Mouse (Mus musculus) bone marrow macrophage, adult 2 months (primary cell): Measurements from ENCODE around the gene Slc39a10. TPM values are rescaled to one million over a fixed set of nuclear protein-coding genes. Genes with fewer than 3 reads are reported as not detected.

Source experiments
- H3K27ac ChIP-seq: 2 replicates; pipeline ENCODE4 v1.5.1; 2012; ENCODE audit warnings: low read depth, low read length; ENCODE audit not compliant: insufficient read depth
- H3K4me1 ChIP-seq: 2 replicates; pipeline ENCODE4 v1.6.1; 2012; ENCODE audit warnings: low read length; ENCODE audit not compliant: control insufficient read depth, insufficient read depth
- H3K4me3 ChIP-seq: 2 replicates; pipeline ENCODE4 v1.5.1; 2012; ENCODE audit warnings: mild to moderate bottlenecking, low read length, moderate library complexity; ENCODE audit not compliant: insufficient read depth
- CTCF ChIP-seq: IDR thresholded peaks from 2 replicates; pipeline ENCODE4 v1.5.1; 2012; ENCODE audit warnings: low read depth, mild to moderate bottlenecking, low read length, moderate library complexity
- POLR2A ChIP-seq: IDR thresholded peaks from 2 replicates; pipeline ENCODE4 v1.6.1; 2012; ENCODE audit warnings: mild to moderate bottlenecking, low read depth, low read length, borderline replicate concordance
- polyA plus RNA-seq: library from polyadenylated mRNA; stranded (reverse); fragments of >200 nt; gene quantifications from 2 replicates; pipeline ENCODE4 v1.2.4, GENCODE M21; 2012; ENCODE audit not compliant: missing spikeins, insufficient read depth, insufficient read length

Slc39a10 gene
- 13.8 and 15.4 TPM in 2 replicates for polyA plus RNA-seq

GRCm38 (mm10) chr1:46892752-46893151, at the start of gene Slc39a10:
TSS of gene Slc39a10 (minus strand) at chr1:46892852.
- no peak for TF ChIP-seq POLR2A
- no peak for TF ChIP-seq CTCF
- Histone ChIP-seq H3K27ac (no peak within 1 kb of the TSS), H3K4me3 (no peak within 1 kb of the TSS), H3K4me1 (peaks cover 12% of the 10 kb centered on the region)

DNA sequence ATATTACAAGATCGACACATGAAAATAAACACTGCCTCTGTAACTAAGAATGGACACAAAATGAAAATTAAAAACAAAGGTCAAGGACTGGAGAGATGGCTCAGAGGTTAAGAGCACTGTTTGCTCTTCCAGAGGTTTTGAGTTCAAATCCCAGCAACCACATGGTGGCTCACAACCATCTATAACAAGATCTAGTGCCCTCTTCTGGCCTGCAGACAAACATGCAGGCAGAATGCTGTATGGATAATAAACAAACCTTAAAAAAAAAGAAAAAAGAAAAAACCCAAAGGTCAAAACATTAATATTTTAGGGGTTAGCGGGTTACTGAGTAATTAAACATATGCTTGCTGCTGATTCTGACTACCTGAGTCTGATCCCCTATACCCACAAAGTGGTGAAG, 46.6 kb upstream of the Slc39a10 start:
- H3K4me3 ChIP-seq = no peak overlapping the region
- TF ChIP-seq CTCF (no peak), POLR2A (no peak)
- no peak overlapping the region for H3K27ac ChIP-seq
- no peaks in the 10 kb centered on the region for H3K4me1 ChIP-seq

- no peak for TF ChIP-seq CTCF
- no peak for TF ChIP-seq POLR2A
- Histone ChIP-seq H3K4me3 (no peak overlapping the region), H3K27ac (no peak overlapping the region), H3K4me1 (no peaks in the 10 kb centered on the region)
Observed at GRCm38 (mm10) chr1:46937641-46938040, 45.0 kb upstream of the Slc39a10 start.

- TF ChIP-seq POLR2A = no peak
- TF ChIP-seq CTCF = no peak
- Histone ChIP-seq H3K27ac (peak overlapping the region; percentile 22), H3K4me1 (peaks cover 16% of the 10 kb centered on the region), H3K4me3 (no peak overlapping the region)
Observed at GRCm38 (mm10) chr1:46927104-46927503, 34.5 kb upstream of the Slc39a10 start.

GRCm38 (mm10) chr1:46926239-46926638, 33.6 kb upstream of the Slc39a10 start:
- Histone ChIP-seq H3K4me1 (peaks cover 22% of the 10 kb centered on the region), H3K27ac (no peak overlapping the region), H3K4me3 (no peak overlapping the region)
- no peak for TF ChIP-seq CTCF
- no peak for TF ChIP-seq POLR2A

DNA sequence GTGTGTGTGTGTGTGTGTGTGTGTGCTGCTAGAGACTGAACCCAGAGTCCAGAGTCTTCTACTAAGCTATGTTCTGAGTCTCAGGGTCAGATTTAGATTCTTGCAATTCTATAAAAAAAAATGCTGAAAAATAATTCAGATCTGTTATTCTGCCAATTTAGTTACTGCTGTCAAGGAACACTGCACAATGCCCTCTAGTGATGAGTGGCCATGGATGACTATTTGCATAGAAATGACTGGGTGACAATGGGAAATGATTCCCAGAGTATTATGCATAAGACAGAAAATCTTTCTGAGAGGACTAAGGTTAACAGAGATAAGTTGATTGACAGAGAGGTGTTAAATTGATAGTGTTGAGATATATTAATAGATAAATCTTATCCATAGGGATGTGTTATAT, 32.3 kb upstream of the Slc39a10 start:
- no peak overlapping the region for H3K27ac ChIP-seq
- no peak overlapping the region for H3K4me3 ChIP-seq
- H3K4me1 ChIP-seq = peaks cover 22% of the 10 kb centered on the region
- no peak for TF ChIP-seq CTCF
- TF ChIP-seq POLR2A = no peak

- Histone ChIP-seq H3K4me3 (no peak overlapping the region), H3K4me1 (peaks cover 22% of the 10 kb centered on the region), H3K27ac (no peak overlapping the region)
- TF ChIP-seq POLR2A = no peak
- TF ChIP-seq CTCF = no peak
Observed at GRCm38 (mm10) chr1:46922904-46923303, 30.3 kb upstream of the Slc39a10 start.

DNA sequence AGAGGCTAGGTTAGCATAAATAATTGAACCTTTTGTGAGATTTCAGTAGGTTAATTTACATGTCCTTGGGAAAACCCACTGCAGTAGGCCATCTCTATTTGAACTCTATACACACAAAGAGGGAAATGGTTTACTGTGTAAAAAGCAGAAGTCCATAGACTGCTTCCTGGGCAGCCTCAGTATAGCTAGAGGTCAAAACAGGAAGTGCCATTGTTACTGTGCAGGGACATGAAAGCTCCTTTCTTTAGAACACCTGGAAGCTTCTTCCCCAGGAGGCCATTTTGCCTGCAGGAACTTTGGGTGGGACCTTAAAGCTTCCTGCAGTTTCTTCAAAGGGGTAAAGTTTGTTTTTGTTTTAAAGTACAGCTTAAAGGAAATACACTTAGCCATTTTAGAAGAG, 29.0 kb upstream of the Slc39a10 start:
- peak overlapping the region; percentile 77 for H3K27ac ChIP-seq
- no peak overlapping the region for H3K4me3 ChIP-seq
- peaks cover 13% of the 10 kb centered on the region for H3K4me1 ChIP-seq
- TF ChIP-seq CTCF = no peak
- no peak for TF ChIP-seq POLR2A

DNA sequence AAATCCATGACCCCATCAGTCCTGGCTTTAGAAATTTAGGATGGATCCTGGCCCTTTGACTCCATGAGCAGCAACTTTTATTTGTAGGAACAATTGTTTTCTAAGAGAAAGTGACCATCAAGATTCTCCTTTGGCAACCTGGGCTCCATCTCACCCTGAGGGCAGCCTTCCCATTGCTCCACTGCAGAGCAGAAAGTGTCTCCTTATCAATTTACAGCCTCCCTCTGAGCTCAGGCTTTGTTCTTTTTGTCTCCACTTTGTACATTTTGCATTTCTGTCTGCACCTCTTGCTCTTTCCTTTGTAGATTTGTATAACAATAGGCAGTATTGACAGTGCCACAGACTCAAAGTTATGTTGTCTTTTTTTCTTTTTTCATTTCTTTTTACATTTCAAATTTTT, 23.6 kb upstream of the Slc39a10 start:
- H3K27ac ChIP-seq = no peak overlapping the region
- no peak for TF ChIP-seq POLR2A
- no peaks in the 10 kb centered on the region for H3K4me1 ChIP-seq
- no peak overlapping the region for H3K4me3 ChIP-seq

DNA sequence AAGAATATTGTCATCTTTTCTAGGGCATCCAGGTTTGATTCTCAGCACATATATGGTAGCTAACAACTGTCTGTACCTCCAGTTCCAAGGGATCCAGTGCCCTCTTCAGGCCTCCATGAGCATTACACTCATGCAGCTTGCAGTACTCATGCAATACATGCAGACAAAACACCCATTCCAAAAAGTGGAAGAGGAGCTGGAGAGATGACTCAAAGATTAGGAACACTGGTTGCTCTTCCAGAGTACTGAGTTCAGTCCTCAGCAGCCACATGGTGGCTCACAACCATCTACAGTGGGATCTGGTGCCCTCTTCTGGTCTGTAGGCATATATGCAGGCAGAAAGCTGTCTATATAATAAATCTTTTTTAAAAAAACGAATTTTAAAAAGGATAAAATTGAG, 21.7 kb upstream of the Slc39a10 start:
- H3K27ac ChIP-seq = no peak overlapping the region
- no peak overlapping the region for H3K4me3 ChIP-seq
- TF ChIP-seq POLR2A = no peak
- peak; percentile 26; the same call in 1 of the 2 replicates for TF ChIP-seq CTCF
- H3K4me1 ChIP-seq = peaks cover under 1% of the 10 kb centered on the region; the same call in 1 of the 2 replicates

DNA sequence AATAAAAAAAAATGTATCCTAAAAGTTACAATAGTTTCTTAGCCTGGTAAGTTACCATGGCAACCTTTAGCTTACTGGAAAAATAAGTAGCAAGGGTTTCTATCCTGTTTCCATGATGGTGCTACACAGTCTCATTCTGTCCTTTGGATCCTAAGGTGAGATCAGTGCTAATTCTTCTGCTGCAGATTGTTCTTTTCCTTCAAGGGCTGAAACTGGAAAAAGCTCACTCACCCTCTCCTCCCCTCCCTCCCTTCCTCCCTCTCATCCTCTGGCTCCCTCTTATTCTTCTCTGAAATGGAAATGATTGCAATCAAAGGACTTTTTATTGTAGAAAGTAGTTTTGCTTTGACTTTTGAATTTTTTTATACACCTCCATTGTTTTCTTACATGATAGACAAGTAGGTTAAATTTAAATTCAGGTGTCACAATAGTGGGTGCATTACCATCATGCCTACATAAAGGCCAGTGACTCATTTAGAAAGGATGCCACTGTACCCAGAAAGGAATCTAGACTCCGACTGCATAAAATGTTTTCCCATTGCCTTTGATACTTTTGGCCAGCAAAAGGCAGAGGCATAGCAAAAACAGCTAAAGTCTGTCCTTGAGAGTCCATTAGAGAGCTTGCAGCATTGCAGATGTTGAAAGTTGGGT, 20.0 kb upstream of the Slc39a10 start:
- Histone ChIP-seq H3K4me3 (no peak overlapping the region), H3K4me1 (peaks cover 12% of the 10 kb centered on the region), H3K27ac (no peak overlapping the region)
- TF ChIP-seq POLR2A = no peak
- TF ChIP-seq CTCF = no peak
